Mouse (Mus musculus) lung, embryonic 14.5 days (tissue): ENCODE data around the gene Arih1. TPM values are rescaled to one million over a fixed set of nuclear protein-coding genes. Genes with fewer than 3 reads are reported as not detected.

Source experiments
- ATAC-seq: fragments of 200-750 bp; cut with Nextera tagmentation; 2 replicates; pipeline ENCODE4 v1.8.0; 2017; ENCODE audit warnings: mild to moderate bottlenecking, moderate TSS enrichment, moderate library complexity; ENCODE audit not compliant: insufficient read depth
- DNase-seq: peaks from one replicate; pipeline ENCODE4 v3.0.0-alpha.2; 2015
- H3K27ac ChIP-seq: fragments of 300-500 bp; sonication (generic); 2 replicates; pipeline ENCODE4 v1.5.1; 2014; ENCODE audit warnings: low read depth, mild to moderate bottlenecking, moderate library complexity
- H3K27me3 ChIP-seq: fragments of 300-500 bp; sonication (generic); 2 replicates; pipeline ENCODE4 v1.6.1; 2014; ENCODE audit warnings: low read length, control low read depth; ENCODE audit not compliant: insufficient read depth
- H3K36me3 ChIP-seq: fragments of 300-500 bp; sonication (generic); 2 replicates; pipeline ENCODE4 v1.6.1; 2014; ENCODE audit warnings: control low read depth; ENCODE audit not compliant: insufficient read depth
- H3K4me1 ChIP-seq: fragments of 300-500 bp; sonication (generic); 2 replicates; pipeline ENCODE4 v1.6.1; 2014; ENCODE audit warnings: antibody characterized with exemption, control low read depth; ENCODE audit not compliant: insufficient read depth
- H3K4me2 ChIP-seq: fragments of 300-500 bp; sonication (generic); 2 replicates; pipeline ENCODE4 v1.6.1; 2014; ENCODE audit warnings: mild to moderate bottlenecking
- H3K4me3 ChIP-seq: fragments of 300-500 bp; sonication (generic); 2 replicates; pipeline ENCODE4 v1.5.1; 2014; ENCODE audit warnings: low read depth, low read length
- H3K9ac ChIP-seq: fragments of 300-500 bp; sonication (generic); 2 replicates; pipeline ENCODE4 v1.6.1; 2014
- H3K9me3 ChIP-seq: fragments of 300-500 bp; sonication (generic); 2 replicates; pipeline ENCODE4 v1.6.1; 2016; ENCODE audit warnings: low read depth, low read length, control low read depth
- CTCF ChIP-seq: IDR thresholded peaks from 2 replicates; pipeline ENCODE4 v1.5.1; 2016; ENCODE audit warnings: antibody characterized with exemption, low read depth
- WGBS: fragments of 180-500 bp; shearing (Covaris S2); extraction: QIAGEN DNeasy Blood & Tissue Kit; methylation state at CpG from one replicate; pipeline ENCODE4 v1.1.7; 2014; 5-methylcytosine and 5-hydroxymethylcytosine counted together
- polyA plus RNA-seq: library from polyadenylated mRNA; unstranded; fragments of >200 nt; fragmentation: Nextera tagmentation; extraction: Ambion mirVana; gene quantifications from 2 replicates; pipeline ENCODE4 v1.2.1, GENCODE M21; 2014

Gene Arih1
- polyA plus RNA-seq, 1 experiment from 2014 or later = 20.2 TPM

- no peaks in the 10 kb centered on the region for H3K36me3 ChIP-seq
- no peak overlapping the region for H3K4me3 ChIP-seq
- H3K9me3 ChIP-seq = no peaks in the 10 kb centered on the region
- no peaks in the 10 kb centered on the region for H3K4me1 ChIP-seq
- ATAC-seq (no peak), DNase-seq (no peak)
- H3K9ac ChIP-seq = no peak overlapping the region
- TF ChIP-seq CTCF = no peak
- H3K27me3 ChIP-seq = no peaks in the 10 kb centered on the region
- no peak overlapping the region for H3K27ac ChIP-seq
- H3K4me2 ChIP-seq = no peak overlapping the region
- 85% methylated on average over 2 of the region's 2 CpGs for whole genome bisulfite sequencing
These were observed 33.0 kb upstream of the Arih1 start for GRCm38 (mm10) chr9:59519396-59519795.

GRCm38 (mm10) chr9:59518976-59519375 lies 32.6 kb upstream of the Arih1 start:
- DNase-seq (peak; percentile 60), ATAC-seq (no peak)
- Histone ChIP-seq H3K4me2 (no peak overlapping the region), H3K4me3 (no peak overlapping the region), H3K4me1 (no peaks in the 10 kb centered on the region), H3K27me3 (no peaks in the 10 kb centered on the region), H3K9ac (no peak overlapping the region), H3K9me3 (no peaks in the 10 kb centered on the region), H3K36me3 (no peaks in the 10 kb centered on the region), H3K27ac (no peak overlapping the region)
- TF ChIP-seq CTCF = no peak
- WGBS = 44% methylated on average over 5 of the region's 5 CpGs

- H3K36me3 ChIP-seq = no peaks in the 10 kb centered on the region
- no peaks in the 10 kb centered on the region for H3K27me3 ChIP-seq
- H3K4me3 ChIP-seq = no peak overlapping the region
- TF ChIP-seq CTCF = peak; percentile 34
- ATAC-seq (no peak), DNase-seq (peak; percentile 15)
- no peak overlapping the region for H3K4me2 ChIP-seq
- no peaks in the 10 kb centered on the region for H3K4me1 ChIP-seq
- H3K9ac ChIP-seq = no peak overlapping the region
- H3K27ac ChIP-seq = no peak overlapping the region
- WGBS = 49% methylated on average over 7 of the region's 7 CpGs
- H3K9me3 ChIP-seq = no peaks in the 10 kb centered on the region
These were observed 30.7 kb upstream of the Arih1 start for GRCm38 (mm10) chr9:59517127-59517526.

GRCm38 (mm10) chr9:59515069-59515468 lies 28.7 kb upstream of the Arih1 start:
- TF ChIP-seq CTCF = no peak
- 26% methylated on average over 3 of the region's 3 CpGs for WGBS

GRCm38 (mm10) chr9:59512381-59512780 lies 26.0 kb upstream of the Arih1 start:
- Histone ChIP-seq H3K9ac (no peak overlapping the region), H3K36me3 (no peaks in the 10 kb centered on the region), H3K9me3 (no peaks in the 10 kb centered on the region), H3K4me2 (no peak overlapping the region), H3K27ac (no peak overlapping the region), H3K27me3 (no peaks in the 10 kb centered on the region), H3K4me1 (no peaks in the 10 kb centered on the region), H3K4me3 (no peak overlapping the region)
- WGBS = 26% methylated on average over 4 of the region's 4 CpGs
- TF ChIP-seq CTCF = no peak
- DNase-seq = no peak
- ATAC-seq = no peak

More at GRCm38 (mm10) chr9:59515069-59515468, 28.7 kb upstream of the Arih1 start:
- H3K4me1 ChIP-seq = no peaks in the 10 kb centered on the region
- no peaks in the 10 kb centered on the region for H3K27me3 ChIP-seq
- H3K9me3 ChIP-seq = no peaks in the 10 kb centered on the region
- no peak for DNase-seq
- H3K36me3 ChIP-seq = no peaks in the 10 kb centered on the region
- no peak overlapping the region for H3K9ac ChIP-seq
- ATAC-seq = no peak
- H3K4me2 ChIP-seq = no peak overlapping the region
- no peak overlapping the region for H3K4me3 ChIP-seq
- H3K27ac ChIP-seq = no peak overlapping the region

GRCm38 (mm10) chr9:59508146-59508545 lies 21.7 kb upstream of the Arih1 start:
- no peak overlapping the region for H3K4me2 ChIP-seq
- TF ChIP-seq CTCF = no peak

GRCm38 (mm10) chr9:59487331-59487730 lies 913 bp upstream of the Arih1 start:
- Histone ChIP-seq H3K9me3 (no peaks in the 10 kb centered on the region), H3K9ac (peak overlapping the region; percentile 98), H3K4me2 (peak overlapping the region; percentile 69), H3K4me3 (peak overlapping the region; percentile 99), H3K27ac (peak overlapping the region; percentile 99; the same call in 1 of the 2 replicates), H3K4me1 (0 out of 2 replicates have a peak, but pooled peaks cover 4% of the 10 kb centered on the region), H3K36me3 (no peaks in the 10 kb centered on the region), H3K27me3 (no peaks in the 10 kb centered on the region)
- ATAC-seq (no peak), DNase-seq (no peak)
- TF ChIP-seq CTCF = no peak

More at GRCm38 (mm10) chr9:59508146-59508545, 21.7 kb upstream of the Arih1 start:
- 28% methylated on average over 1 of the region's 1 CpGs for WGBS
- DNase-seq (no peak), ATAC-seq (no peak)
- H3K4me3 ChIP-seq = no peak overlapping the region
- H3K27me3 ChIP-seq = no peaks in the 10 kb centered on the region
- H3K36me3 ChIP-seq = no peaks in the 10 kb centered on the region
- no peaks in the 10 kb centered on the region for H3K4me1 ChIP-seq
- H3K9me3 ChIP-seq = no peaks in the 10 kb centered on the region
- H3K9ac ChIP-seq = no peak overlapping the region
- H3K27ac ChIP-seq = no peak overlapping the region
